Mouse (Mus musculus) embryonic facial prominence, embryonic 12.5 days (tissue): ENCODE measurements around the gene Tshz2. TPM values are rescaled to one million over a fixed set of nuclear protein-coding genes. Genes with fewer than 3 reads are reported as not detected.
A peak's percentile ranks its signal among the peaks of the same experiment; 100 is the strongest.
"Not testable (repeated sequence)": the region's sequence is repeated elsewhere in the genome, so short reads cannot be mapped to it uniquely, and the experiment has no call there.

Experiments used
- ATAC-seq: fragments of 200-750 bp; cut with Nextera tagmentation; 2 replicates; pipeline ENCODE4 v1.8.0; 2017; ENCODE audit not compliant: insufficient number of reproducible peaks, insufficient read depth, low FRiP score, low TSS enrichment
- H3K27ac ChIP-seq: fragments of 300-500 bp; sonication (generic); 2 replicates; pipeline ENCODE4 v1.5.1; 2016; ENCODE audit warnings: mild to moderate bottlenecking
- H3K27me3 ChIP-seq: fragments of 300-500 bp; sonication (generic); 2 replicates; pipeline ENCODE4 v1.6.1; 2016; ENCODE audit warnings: mild to moderate bottlenecking, moderate library complexity
- H3K36me3 ChIP-seq: fragments of 300-500 bp; sonication (generic); 2 replicates; pipeline ENCODE4 v1.6.1; 2016; ENCODE audit warnings: mild to moderate bottlenecking
- H3K4me1 ChIP-seq: fragments of 300-500 bp; sonication (generic); 2 replicates; pipeline ENCODE4 v1.6.1; 2016
- H3K4me2 ChIP-seq: fragments of 300-500 bp; sonication (generic); replicated peaks from 2 replicates; pipeline ENCODE4 v1.6.1; 2016; ENCODE audit warnings: mild to moderate bottlenecking, moderate library complexity
- H3K4me3 ChIP-seq: fragments of 300-500 bp; sonication (generic); 2 replicates; pipeline ENCODE4 v1.5.1; 2016; ENCODE audit warnings: mild to moderate bottlenecking
- H3K9ac ChIP-seq: fragments of 300-500 bp; sonication (generic); 2 replicates; pipeline ENCODE4 v1.6.1; 2016; ENCODE audit warnings: mild to moderate bottlenecking, moderate library complexity
- H3K9me3 ChIP-seq: fragments of 300-500 bp; sonication (generic); 2 replicates; pipeline ENCODE4 v1.6.1; 2016; ENCODE audit warnings: mild to moderate bottlenecking, moderate library complexity
- WGBS: fragments of 180-500 bp; shearing (Covaris S2); methylation state at CpG from one replicate; pipeline ENCODE4 v1.1.7; 2016; 5-methylcytosine and 5-hydroxymethylcytosine counted together
- polyA plus RNA-seq: library from polyadenylated mRNA; unstranded; fragments of >200 nt; fragmentation: Nextera tagmentation; extraction: Ambion mirVana; gene quantifications from 2 replicates; pipeline ENCODE4 v1.2.1, GENCODE M21; 2016

Gene Tshz2
- 8.8 and 9.1 TPM in 2 replicates for polyA plus RNA-seq

- peak within 1 kb of the TSS; percentile 82 for H3K9ac ChIP-seq
- under 1% methylated on average over 22 of the region's 22 CpGs for WGBS
- peak; percentile 74 for ATAC-seq
- peak within 1 kb of the TSS; percentile 65 for H3K4me3 ChIP-seq
- H3K4me2 ChIP-seq = peak within 1 kb of the TSS; percentile 94
- no peaks in the 10 kb centered on the region for H3K9me3 ChIP-seq
- H3K4me1 ChIP-seq = peaks cover 19% of the 10 kb centered on the region; the same call in 1 of the 2 replicates
- no peaks in the 10 kb centered on the region for H3K36me3 ChIP-seq
- H3K27me3 ChIP-seq = no peaks in the 10 kb centered on the region
- H3K27ac ChIP-seq = peak within 1 kb of the TSS; percentile 68
Observed at GRCm38 (mm10) chr2:169632338-169633151, at the start of gene Tshz2. TSS of gene Tshz2 (plus strand) at chr2:169633013.

DNA sequence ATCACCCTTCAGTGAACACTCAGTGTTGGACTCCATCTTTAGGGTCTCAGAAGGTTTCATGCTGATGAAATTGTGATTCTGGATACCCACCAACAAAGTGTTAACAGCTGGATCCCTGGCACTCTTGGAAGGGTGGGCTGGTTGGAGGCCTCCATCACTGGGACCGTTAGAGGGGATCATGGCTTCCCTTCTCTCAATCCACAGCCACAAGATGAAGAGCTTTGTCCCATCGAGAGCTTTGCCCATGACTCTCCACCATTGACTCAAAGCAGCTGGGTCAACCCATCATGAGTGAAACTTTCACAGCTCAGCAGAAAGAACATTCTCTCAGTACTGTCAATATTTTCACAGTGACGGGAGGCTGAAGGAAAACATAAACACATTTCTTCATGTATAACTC is 49.3 kb upstream of the Tshz2 start:
- no peaks in the 10 kb centered on the region for H3K9me3 ChIP-seq
- H3K9ac ChIP-seq = no peak overlapping the region
- ATAC-seq = no peak
- H3K27ac ChIP-seq = no peak overlapping the region
- no peaks in the 10 kb centered on the region for H3K4me1 ChIP-seq
- no peaks in the 10 kb centered on the region for H3K27me3 ChIP-seq
- H3K4me2 ChIP-seq = no peak overlapping the region
- WGBS = 69% methylated on average over 3 of the region's 3 CpGs
- H3K4me3 ChIP-seq = no peak overlapping the region
- no peaks in the 10 kb centered on the region for H3K36me3 ChIP-seq

GRCm38 (mm10) chr2:169584745-169585456 is 47.9 kb upstream of the Tshz2 start:
- no peaks in the 10 kb centered on the region for H3K9me3 ChIP-seq
- no peak overlapping the region for H3K9ac ChIP-seq
- H3K36me3 ChIP-seq = no peaks in the 10 kb centered on the region
- no peaks in the 10 kb centered on the region for H3K27me3 ChIP-seq
- H3K27ac ChIP-seq = no peak overlapping the region
- WGBS = 43% methylated on average over 15 of the region's 15 CpGs
- ATAC-seq = no peak
- no peak overlapping the region for H3K4me3 ChIP-seq
- H3K4me1 ChIP-seq = no peaks in the 10 kb centered on the region
- no peak overlapping the region for H3K4me2 ChIP-seq

GRCm38 (mm10) chr2:169585631-169586285 is 47.1 kb upstream of the Tshz2 start:
- no peak overlapping the region for H3K4me2 ChIP-seq
- WGBS = 60% methylated on average over 12 of the region's 12 CpGs
- ATAC-seq = no peak
- H3K36me3 ChIP-seq = no peaks in the 10 kb centered on the region
- no peak overlapping the region for H3K4me3 ChIP-seq
- no peaks in the 10 kb centered on the region for H3K4me1 ChIP-seq
- H3K27me3 ChIP-seq = no peaks in the 10 kb centered on the region
- H3K27ac ChIP-seq = no peak overlapping the region
- H3K9ac ChIP-seq = no peak overlapping the region
- H3K9me3 ChIP-seq = no peaks in the 10 kb centered on the region

GRCm38 (mm10) chr2:169586688-169587087 is 46.1 kb upstream of the Tshz2 start:
- WGBS = 90% methylated on average over 3 of the region's 3 CpGs
- Histone ChIP-seq H3K27me3 (no peaks in the 10 kb centered on the region), H3K9ac (no peak overlapping the region), H3K4me1 (no peaks in the 10 kb centered on the region), H3K9me3 (no peaks in the 10 kb centered on the region), H3K27ac (no peak overlapping the region), H3K4me3 (no peak overlapping the region), H3K4me2 (no peak overlapping the region), H3K36me3 (no peaks in the 10 kb centered on the region)
- ATAC-seq = no peak

GRCm38 (mm10) chr2:169587645-169588044 is 45.2 kb upstream of the Tshz2 start, which contains the start of gene Gm11011:
TSS of gene Gm11011 (minus strand) at chr2:169587745.
- ATAC-seq, H3K4me3 ChIP-seq, H3K9me3 ChIP-seq, H3K9ac ChIP-seq, H3K36me3 ChIP-seq, H3K27me3 ChIP-seq, H3K4me2 ChIP-seq, H3K27ac ChIP-seq, H3K4me1 ChIP-seq: not testable (repeated sequence)

DNA sequence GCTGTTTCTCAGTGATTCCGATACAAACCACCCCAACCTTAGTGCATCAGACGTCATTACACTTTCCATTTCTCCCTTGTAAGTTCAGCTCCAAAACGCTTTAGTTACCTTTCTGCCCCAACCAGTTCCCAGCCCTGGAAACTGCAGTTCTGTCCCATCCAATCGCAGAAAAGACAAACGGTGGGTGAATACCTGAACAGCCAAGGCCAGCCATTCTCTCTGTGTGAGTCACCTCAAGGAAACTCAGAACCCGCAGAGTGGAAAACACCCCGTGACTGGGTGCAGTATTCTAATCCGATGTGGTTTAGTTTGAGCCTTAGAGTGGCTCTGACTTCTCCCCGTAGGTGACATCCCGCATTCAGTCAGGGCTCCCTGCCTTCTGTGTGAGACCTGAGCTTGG is 43.1 kb upstream of the Tshz2 start:
- H3K9me3 ChIP-seq = no peaks in the 10 kb centered on the region
- ATAC-seq = no peak
- WGBS = 86% methylated on average over 10 of the region's 10 CpGs

GRCm38 (mm10) chr2:169590412-169590811 is 42.4 kb upstream of the Tshz2 start:
- no peaks in the 10 kb centered on the region for H3K27me3 ChIP-seq
- no peak overlapping the region for H3K27ac ChIP-seq
- WGBS = 45% methylated on average over 8 of the region's 8 CpGs
- no peak overlapping the region for H3K9ac ChIP-seq
- no peaks in the 10 kb centered on the region for H3K9me3 ChIP-seq
- no peak overlapping the region for H3K4me2 ChIP-seq
- no peak overlapping the region for H3K4me3 ChIP-seq
- ATAC-seq = no peak
- no peaks in the 10 kb centered on the region for H3K36me3 ChIP-seq
- H3K4me1 ChIP-seq = no peaks in the 10 kb centered on the region

More for the DNA sequence above, 43.1 kb upstream of the Tshz2 start:
- no peak overlapping the region for H3K9ac ChIP-seq
- no peak overlapping the region for H3K4me3 ChIP-seq
- no peak overlapping the region for H3K4me2 ChIP-seq
- no peaks in the 10 kb centered on the region for H3K36me3 ChIP-seq
- no peaks in the 10 kb centered on the region for H3K4me1 ChIP-seq
- H3K27ac ChIP-seq = no peak overlapping the region
- H3K27me3 ChIP-seq = no peaks in the 10 kb centered on the region

GRCm38 (mm10) chr2:169593742-169594141 is 39.1 kb upstream of the Tshz2 start:
- Histone ChIP-seq H3K4me3 (no peak overlapping the region), H3K36me3 (no peaks in the 10 kb centered on the region), H3K4me2 (no peak overlapping the region), H3K9ac (no peak overlapping the region), H3K9me3 (no peaks in the 10 kb centered on the region), H3K4me1 (no peaks in the 10 kb centered on the region), H3K27ac (no peak overlapping the region), H3K27me3 (no peaks in the 10 kb centered on the region)
- 80% methylated on average over 3 of the region's 3 CpGs for WGBS
- ATAC-seq = no peak

DNA sequence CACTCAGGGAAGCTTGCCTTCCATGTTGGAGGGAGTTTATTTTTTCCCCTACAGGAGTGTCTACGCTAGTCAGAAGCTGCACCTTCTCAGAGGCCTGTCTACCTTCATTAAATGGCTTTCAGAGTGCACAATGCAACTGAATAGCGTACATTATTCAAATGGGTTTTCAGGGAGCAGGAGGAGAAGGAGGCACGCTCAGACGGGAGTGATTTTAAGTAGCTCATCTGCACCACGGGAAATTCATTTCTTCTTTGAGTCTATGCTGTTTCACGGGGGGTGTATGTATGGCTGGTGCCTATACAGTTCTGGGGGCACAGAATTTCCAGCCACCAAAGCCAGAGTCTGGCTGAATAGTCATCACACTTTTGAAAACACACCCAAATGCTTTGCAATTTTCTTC is 35.5 kb upstream of the Tshz2 start:
- Histone ChIP-seq H3K27ac (no peak overlapping the region), H3K4me3 (no peak overlapping the region), H3K36me3 (no peaks in the 10 kb centered on the region), H3K9me3 (no peaks in the 10 kb centered on the region), H3K4me1 (no peaks in the 10 kb centered on the region), H3K9ac (no peak overlapping the region), H3K27me3 (no peaks in the 10 kb centered on the region), H3K4me2 (no peak overlapping the region)
- WGBS = 75% methylated on average over 6 of the region's 6 CpGs
- no peak for ATAC-seq

GRCm38 (mm10) chr2:169597971-169598370 is 34.8 kb upstream of the Tshz2 start:
- ATAC-seq = no peak
- H3K4me2 ChIP-seq = no peak overlapping the region
- no peak overlapping the region for H3K9ac ChIP-seq
- H3K4me3 ChIP-seq = no peak overlapping the region
- no peaks in the 10 kb centered on the region for H3K36me3 ChIP-seq
- 87% methylated on average over 8 of the region's 8 CpGs for WGBS
- H3K27ac ChIP-seq = no peak overlapping the region
- no peaks in the 10 kb centered on the region for H3K4me1 ChIP-seq
- H3K9me3 ChIP-seq = no peaks in the 10 kb centered on the region
- no peaks in the 10 kb centered on the region for H3K27me3 ChIP-seq
